Mouse (Mus musculus) right cerebral cortex, postnatal 25 days (tissue): ENCODE results near the gene Akr1c12.
"Not testable (repeated sequence)": the region's sequence is repeated elsewhere in the genome, so short reads cannot be mapped to it uniquely, and the experiment has no call there.

Experiments used
- DNase-seq: peaks from one replicate; pipeline ENCODE4 v3.0.0; 2022

Akr1c12 gene

GRCm38 (mm10) chr13:4279284-4279683 is at the start of gene Akr1c12:
Gene Akr1c12 (minus strand): TSS chr13:4279433.
- DNase-seq: no peak

- DNase-seq: no peak
Observed at GRCm38 (mm10) chr13:4318773-4319172, 39.5 kb upstream of the Akr1c12 start.

DNA sequence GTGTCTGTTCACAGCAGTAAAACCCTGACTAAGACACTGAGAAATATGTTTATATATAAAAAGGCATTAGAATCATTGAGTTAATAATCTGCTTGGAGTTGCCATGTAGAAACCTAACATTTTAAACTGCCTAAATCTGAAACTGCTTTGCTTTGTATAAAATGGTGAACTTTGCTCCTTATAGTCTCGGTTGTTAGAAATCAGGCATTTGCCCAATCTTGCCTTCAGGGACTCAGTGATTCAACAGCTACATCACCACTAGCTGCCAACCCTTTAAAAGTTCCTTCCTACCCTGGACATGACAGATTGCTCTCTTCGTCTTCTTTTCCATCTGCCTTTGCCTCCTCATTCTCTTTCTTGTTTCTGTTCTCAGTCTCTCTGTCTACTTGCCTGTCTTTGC is 34.7 kb upstream of the Akr1c12 start:
- no peak for DNase-seq

DNA sequence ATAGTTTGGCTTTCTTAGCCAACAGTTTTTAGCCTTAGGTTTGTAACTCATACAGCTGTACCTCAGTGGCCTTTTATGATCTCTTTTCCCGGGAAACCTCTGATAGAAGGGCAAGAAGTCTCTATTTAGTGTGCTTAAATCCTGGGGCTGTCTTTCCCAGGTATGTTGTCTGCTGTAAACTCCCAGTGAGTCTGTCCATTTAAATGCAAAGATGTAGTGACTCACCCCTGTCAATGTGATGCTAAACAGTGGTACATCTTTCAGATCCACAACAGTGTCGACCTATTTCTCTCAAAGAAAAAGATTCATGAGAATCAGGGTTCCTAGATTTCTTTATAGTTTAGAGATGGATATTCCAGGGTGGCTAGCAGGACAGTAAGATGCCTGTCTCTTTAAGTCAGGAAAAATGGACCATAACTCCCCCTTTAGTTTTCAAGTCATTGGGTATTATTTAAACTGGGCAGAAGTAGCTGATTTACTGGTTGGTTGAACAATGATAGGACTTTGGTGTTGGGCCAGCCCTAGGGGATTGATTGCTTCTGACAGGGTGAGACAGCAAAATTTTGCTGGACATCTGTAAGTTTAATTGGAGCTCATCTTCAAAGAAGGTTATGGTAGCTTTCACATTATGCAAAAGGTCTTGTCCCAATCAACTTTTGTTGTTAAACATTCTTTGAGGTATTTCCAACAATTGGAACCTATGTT is 25.8 kb upstream of the Akr1c12 start:
- no peak for DNase-seq

DNA sequence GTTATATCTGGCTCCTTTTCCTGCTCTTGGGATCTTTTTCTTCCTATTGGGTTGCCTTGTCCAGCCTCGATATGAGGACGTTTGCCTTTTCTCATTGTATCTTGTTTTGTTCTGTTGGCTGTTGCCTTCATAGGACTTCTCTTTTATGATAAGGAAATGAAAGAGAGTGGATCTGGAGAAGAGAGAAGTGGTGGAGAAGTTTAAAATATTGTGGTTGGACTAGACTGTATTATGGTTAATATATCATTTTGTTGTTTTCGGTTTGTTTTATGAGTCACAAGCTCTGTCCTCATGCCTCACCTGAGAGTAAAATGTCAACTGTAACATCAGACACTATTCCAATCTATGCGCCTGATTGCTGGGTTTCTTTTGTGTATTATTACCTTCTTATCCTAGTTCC is 17.8 kb upstream of the Akr1c12 start:
- no peak for DNase-seq

GRCm38 (mm10) chr13:4281471-4282412 is 2.5 kb upstream of the Akr1c12 start:
- DNase-seq: peak; percentile 8

DNA sequence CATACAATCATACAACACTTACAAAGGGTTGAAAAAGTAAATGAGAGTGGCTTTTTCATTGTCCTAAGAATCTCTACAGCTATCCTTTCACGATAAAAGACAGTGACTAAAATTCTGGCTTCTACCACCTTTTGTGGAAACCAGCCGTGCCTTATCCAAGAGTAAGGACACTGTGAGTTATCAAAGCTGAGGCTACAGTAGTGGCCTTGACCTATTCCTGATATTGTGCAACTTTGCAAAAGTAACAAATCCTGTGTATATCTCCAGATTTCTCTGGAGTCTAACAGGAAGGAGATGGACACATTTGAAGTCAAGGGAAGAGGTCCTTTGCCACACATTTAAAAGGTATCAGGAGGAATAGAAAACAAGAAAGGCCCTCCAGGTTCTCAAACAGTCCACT is 1.7 kb downstream of the Akr1c12 start:
- no peak for DNase-seq

- DNase-seq: no peak
Observed at GRCm38 (mm10) chr13:4270860-4271259, 8.4 kb downstream of the Akr1c12 start.

DNA sequence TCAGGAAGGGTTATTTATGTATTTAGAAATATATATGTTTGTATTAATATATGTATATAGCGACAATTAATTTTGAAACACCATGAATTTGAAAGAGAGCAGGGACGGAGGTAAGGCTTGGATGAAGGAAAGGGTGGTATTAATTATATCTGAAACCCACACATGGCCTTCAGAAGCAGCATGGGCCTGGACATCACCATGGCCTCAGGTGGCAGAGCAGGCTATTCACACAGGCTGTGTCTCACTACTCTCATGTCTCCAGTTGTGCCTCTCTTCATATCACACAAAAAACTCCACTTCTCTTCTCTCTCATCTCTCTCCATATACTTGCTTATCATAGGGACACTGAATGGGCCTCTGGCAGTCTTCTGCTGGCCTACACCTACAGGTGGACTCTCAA is 13.8 kb downstream of the Akr1c12 start:
- not testable (repeated sequence) for DNase-seq

DNA sequence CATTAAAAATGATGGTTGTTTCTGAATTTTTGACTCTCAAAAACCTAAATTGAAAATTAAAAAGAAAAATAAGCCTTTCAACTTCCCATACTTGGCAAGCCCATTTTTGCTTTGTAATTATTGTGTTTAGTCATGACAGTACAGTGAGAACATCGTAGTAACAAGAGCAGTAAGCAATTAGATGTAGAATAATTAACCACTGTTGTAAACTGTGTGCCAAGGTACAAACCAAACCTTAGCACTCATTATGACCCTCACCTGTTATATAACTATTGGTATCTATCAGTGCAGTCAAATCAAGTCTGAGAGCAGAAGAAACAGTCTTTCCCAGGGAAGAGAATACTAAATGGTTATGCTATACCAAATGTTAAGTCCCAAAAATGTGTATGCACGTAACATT is 14.2 kb downstream of the Akr1c12 start:
- no peak for DNase-seq

DNA sequence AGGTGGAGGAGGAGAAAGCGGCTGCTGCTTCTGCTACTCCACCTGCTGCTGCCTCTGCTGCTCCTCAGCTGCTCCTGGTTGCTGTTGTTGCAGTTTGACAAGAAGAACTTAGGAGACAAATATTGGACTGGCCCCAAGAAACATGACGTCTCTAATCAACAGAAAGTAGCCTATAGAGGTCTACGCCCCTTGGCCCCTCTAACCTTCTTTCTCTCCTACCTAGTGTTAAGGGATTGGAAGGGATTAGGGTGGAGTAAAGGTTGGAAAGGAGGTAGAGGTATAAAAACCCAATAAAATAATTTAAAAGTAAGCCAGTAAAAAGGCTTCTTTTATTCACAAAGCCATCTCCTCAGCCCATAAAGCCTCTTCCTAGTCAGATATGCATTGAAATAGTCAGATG is 14.6 kb downstream of the Akr1c12 start:
- no peak for DNase-seq

GRCm38 (mm10) chr13:4257349-4257748 is 21.9 kb downstream of the Akr1c12 start:
- no peak for DNase-seq

- not testable (repeated sequence) for DNase-seq
Observed at GRCm38 (mm10) chr13:4256894-4257293, 22.3 kb downstream of the Akr1c12 start.

GRCm38 (mm10) chr13:4249347-4249746 is 29.9 kb downstream of the Akr1c12 start:
- DNase-seq: no peak

GRCm38 (mm10) chr13:4244861-4245559 is 34.2 kb downstream of the Akr1c12 start:
- DNase-seq: peak; percentile 5

DNA sequence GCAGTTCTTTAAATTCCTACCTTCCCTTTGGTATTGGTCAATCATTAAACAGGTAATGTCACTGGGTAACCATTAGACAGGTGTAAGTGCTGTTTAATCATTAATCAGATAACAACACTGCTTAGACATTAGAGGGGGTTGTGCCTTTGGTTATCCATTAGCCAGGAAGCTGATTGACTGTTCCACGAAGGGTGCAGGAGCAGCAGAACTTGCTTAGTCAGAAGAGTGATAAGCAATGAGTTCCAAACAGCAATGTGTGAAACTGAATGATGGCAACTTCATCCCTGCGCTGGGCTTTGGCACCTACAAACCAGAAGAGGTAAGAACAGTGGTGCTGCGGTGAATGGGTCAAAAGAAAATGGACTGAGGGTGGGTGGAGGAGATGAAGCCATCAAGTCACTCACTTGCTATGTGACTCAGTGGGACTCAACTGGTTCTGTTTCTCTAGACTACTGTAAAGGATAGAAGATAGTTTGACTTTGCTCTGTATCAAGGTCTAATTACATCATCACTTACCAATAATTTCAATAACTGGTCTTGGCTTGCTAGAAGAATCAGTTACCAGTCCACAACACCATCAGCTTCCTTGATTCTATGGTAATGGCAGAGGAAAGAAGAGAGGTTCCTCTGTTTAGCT is 45.6 kb downstream of the Akr1c12 start:
- DNase-seq: no peak

- no peak for DNase-seq
Observed at GRCm38 (mm10) chr13:4233135-4233534, 46.1 kb downstream of the Akr1c12 start.

- DNase-seq: no peak
Observed at GRCm38 (mm10) chr13:4230841-4231623, 48.2 kb downstream of the Akr1c12 start.

- no peak for DNase-seq
Observed at GRCm38 (mm10) chr13:4228441-4228840, 50.8 kb downstream of the Akr1c12 start, which contains the start of gene Akr1c19. Gene Akr1c19 (plus strand): TSS chr13:4228700.
